In the genomic region with DNA sequence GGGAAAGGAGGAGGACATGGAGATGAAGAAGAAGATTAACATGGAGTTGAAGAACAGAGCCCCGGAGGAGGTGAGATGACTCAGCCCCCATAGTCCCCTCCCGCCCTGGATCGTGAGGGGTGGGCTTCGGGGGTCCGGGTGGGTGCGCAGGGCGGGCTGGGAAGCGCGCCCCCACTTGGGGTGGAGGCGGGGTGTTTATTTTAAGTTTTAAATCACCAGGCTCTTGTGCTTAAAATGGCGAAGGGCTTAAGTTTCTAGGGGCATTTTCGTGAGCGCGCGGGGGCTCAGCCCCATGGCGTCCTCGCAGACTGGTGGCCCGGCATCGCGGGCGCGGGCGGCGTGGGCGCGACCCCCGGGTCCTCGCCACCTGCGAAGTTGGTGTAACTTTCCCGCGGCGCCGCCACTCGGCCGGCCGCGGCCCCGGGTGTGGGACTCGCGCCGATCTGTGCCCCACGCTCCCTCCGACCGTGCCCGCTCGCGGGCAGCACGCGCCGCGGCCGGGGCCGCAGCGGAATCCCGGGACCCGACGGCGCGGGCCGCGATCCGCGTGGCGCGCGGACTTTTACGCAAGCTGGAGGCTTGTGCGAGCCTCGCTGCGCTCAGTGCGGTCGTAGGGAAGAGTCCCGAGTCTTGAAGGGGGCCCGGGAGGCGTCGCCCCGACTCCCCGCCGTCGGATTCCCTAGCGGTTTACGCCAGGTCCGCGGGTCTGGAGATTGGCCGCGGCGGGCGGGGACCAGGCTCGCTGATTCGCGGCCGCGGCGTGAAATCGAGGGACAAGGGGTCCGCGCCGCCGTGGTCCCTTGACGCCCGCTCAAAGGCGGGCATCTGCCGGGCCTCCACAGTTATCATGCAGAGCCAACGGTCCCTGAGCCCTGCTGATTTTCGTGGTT, we compare ENCODE assay signal across 8 mouse cellular contexts. TPM values are rescaled to one million over a fixed set of nuclear protein-coding genes. Genes with fewer than 3 reads are reported as not detected.
DNase-seq lines count a peak whose midpoint lies in the region; ATAC-seq lines count a peak whose summit lies in the region.

No protein-coding gene starts in this region.

- H3K4me3 ChIP-seq in heart, embryonic 10.5 days: peak overlapping the region; percentile 83

- H3K36me3 ChIP-seq in heart, embryonic 10.5 days: peaks cover 19% of the 10 kb centered on the region

- peaks cover 15% of the 10 kb centered on the region for H3K4me1 ChIP-seq in heart, embryonic 10.5 days

- DNase-seq in ZHBTc4 (ENCODE audit: low read depth, low spot score): peak; percentile 68
- DNase-seq in embryo, embryonic 9.5 days (ENCODE audit: extremely low spot score): peak; percentile 62
- peak; percentile 84 for DNase-seq in heart, embryonic 10.5 days (ENCODE audit: low spot score)
- DNase-seq in kidney, postnatal 36 days: peak; percentile 31 to 71
- peak; percentile 74 to 76 for DNase-seq in lung, postnatal 4 days
- peak; percentile 40 for DNase-seq in retina, postnatal 7 days (ENCODE audit: low read depth, low spot score)
- peak; percentile 47 for DNase-seq in urinary bladder, postnatal 14 days (ENCODE audit: low spot score)

- peak; percentile 8 for ATAC-seq in CD4-positive, CD25-positive, alpha-beta regulatory T cell, adult 4 months

- no peaks in the 10 kb centered on the region for H3K27me3 ChIP-seq in heart, embryonic 10.5 days (ENCODE audit: insufficient read depth, poor library complexity, severe bottlenecking)

- peak overlapping the region; percentile 96 for H3K27ac ChIP-seq in heart, embryonic 10.5 days

- WGBS in heart, embryonic 10.5 days: under 1% methylated on average over 105 of the region's 105 CpGs

- H3K9me3 ChIP-seq in heart, embryonic 10.5 days: no peaks in the 10 kb centered on the region

RNA-seq across cellular contexts. Expression of a gene that starts 0.8 kb away (rescaled TPM):
- 100 to 1,000 TPM; 162 to 241 TPM for polyA plus RNA-seq in CD4-positive, CD25-positive, alpha-beta regulatory T cell, adult 4 months (2017; shearing (Covaris generic))
- polyA plus RNA-seq in heart, embryonic 10.5 days (2016; fragmentation: Nextera tagmentation; extraction: Ambion mirVana): 209 and 212 TPM in 2 replicates

RNA-seq across cellular contexts. Expression of a gene that starts 25.3 kb away (rescaled TPM):
- under 1 TPM in 1 of 2 experiments, not detected in 1; 0.39 TPM for polyA plus RNA-seq in CD4-positive, CD25-positive, alpha-beta regulatory T cell, adult 4 months (2017; shearing (Covaris generic))
- 47.2 and 68.0 TPM in 2 replicates for polyA plus RNA-seq in heart, embryonic 10.5 days (2016; fragmentation: Nextera tagmentation; extraction: Ambion mirVana)

RNA-seq across cellular contexts. Expression of a gene that starts 36.1 kb away (rescaled TPM):
- 10 to 100 TPM; 14.8 to 19.9 TPM for polyA plus RNA-seq in CD4-positive, CD25-positive, alpha-beta regulatory T cell, adult 4 months (2017; shearing (Covaris generic))
- 30.4 and 39.4 TPM in 2 replicates for polyA plus RNA-seq in heart, embryonic 10.5 days (2016; fragmentation: Nextera tagmentation; extraction: Ambion mirVana)

RNA-seq across cellular contexts. Expression of a gene that starts 38.0 kb away (rescaled TPM):
- 1 to 10 TPM; 1.0 to 3.3 TPM for polyA plus RNA-seq in CD4-positive, CD25-positive, alpha-beta regulatory T cell, adult 4 months (2017; shearing (Covaris generic))
- polyA plus RNA-seq in heart, embryonic 10.5 days (2016; fragmentation: Nextera tagmentation; extraction: Ambion mirVana): 18.5 and 26.4 TPM in 2 replicates

RNA-seq across cellular contexts. Expression of a gene that starts 47.8 kb away (rescaled TPM):
- 1 to 10 TPM; 9.1 to 9.7 TPM for polyA plus RNA-seq in CD4-positive, CD25-positive, alpha-beta regulatory T cell, adult 4 months (2017; shearing (Covaris generic))
- polyA plus RNA-seq in heart, embryonic 10.5 days (2016; fragmentation: Nextera tagmentation; extraction: Ambion mirVana): 6.0 and 10.7 TPM in 2 replicates

Comparison
In these comparisons a context has a peak if more than half of its experiments do, and no peak if none do; other contexts are left out.
1. Peak in every context shown above with its lines: DNase-seq, ATAC-seq, H3K4me3 ChIP-seq and H3K27ac ChIP-seq.
2. RNA of a gene that starts 25.3 kb away (polyA plus RNA-seq): 47.2 to 68.0 TPM in heart, embryonic 10.5 days; 0.39 TPM in CD4-positive, CD25-positive, alpha-beta regulatory T cell, adult 4 months; every median in the first group is over 10 times any median in the second.